Comparison of ENCODE assay signal across 30 mouse cellular contexts in genomic region chr16:31188799-31189198, GRCm38 (mm10). TPM values are rescaled to one million over a fixed set of nuclear protein-coding genes. Genes with fewer than 3 reads are reported as not detected.
A peak's percentile ranks its signal among the peaks of the same experiment; 100 is the strongest.
DNase-seq lines count a peak whose midpoint lies in the region; ATAC-seq and TF ChIP-seq lines count a peak whose summit lies in the region.
"Had no signal": no experiment of that assay in that cellular context is flagged by ENCODE, and none has a peak within 500 bp of the region (broad histone marks: within the 10 kb centered on the region; RNA-seq: fewer than 3 reads in every experiment).

No protein-coding gene starts in this region.

- no peak for TF ChIP-seq POLR2A in embryonic fibroblast, embryonic 13.5 days (IDR thresholded peaks at IDR 0.05; ENCODE audit: low read depth, low read length)

- no peak overlapping the region for H3K4me3 ChIP-seq in embryonic fibroblast, embryonic 13.5 days (ENCODE audit: insufficient read depth, low read length)
- H3K4me3 ChIP-seq in liver, postnatal 0 days (ENCODE audit: low read depth, low read length), result no peak overlapping the region
- H3K4me3 ChIP-seq: embryonic facial prominence, embryonic 12.5 days; forebrain, embryonic 10.5 days; intestine, embryonic 15.5 days; midbrain, embryonic 10.5 days; neural tube, embryonic 12.5 days had no signal

- no peaks in the 10 kb centered on the region for H3K27me3 ChIP-seq in liver, postnatal 0 days (ENCODE audit: insufficient read depth, low read length)
- H3K27me3 ChIP-seq: embryonic facial prominence, embryonic 12.5 days; intestine, embryonic 15.5 days; neural tube, embryonic 12.5 days had no signal

- TF ChIP-seq CTCF in embryonic fibroblast, embryonic 13.5 days (IDR thresholded peaks at IDR 0.05; ENCODE audit: borderline replicate concordance, insufficient read depth, low read length), result no peak
- no peak for TF ChIP-seq CTCF in liver, postnatal 0 days (IDR thresholded peaks at IDR 0.05; ENCODE audit: low read depth)

- H3K9ac ChIP-seq in liver, postnatal 0 days (replicated peaks), result no peak overlapping the region
- H3K9ac ChIP-seq: embryonic facial prominence, embryonic 12.5 days; intestine, embryonic 15.5 days; liver, embryonic 14.5 days; neural tube, embryonic 12.5 days had no signal

- no peaks in the 10 kb centered on the region for H3K36me3 ChIP-seq in liver, postnatal 0 days (replicated peaks; ENCODE audit: insufficient read depth, low read length)
- H3K36me3 ChIP-seq: embryonic facial prominence, embryonic 12.5 days; forebrain, embryonic 10.5 days; intestine, embryonic 15.5 days; midbrain, embryonic 10.5 days; neural tube, embryonic 12.5 days had no signal

- ATAC-seq in liver, postnatal 0 days, result no peak
- ATAC-seq: activated CD4-positive, CD25-positive, alpha-beta regulatory T cell, adult 4 months; intestine, embryonic 15.5 days; midbrain, embryonic 16.5 days had no signal

- peaks cover 24% of the 10 kb centered on the region for H3K4me1 ChIP-seq in embryonic fibroblast, embryonic 13.5 days (ENCODE audit: control insufficient read depth, insufficient read depth, low read length)
- peaks cover 35% of the 10 kb centered on the region for H3K4me1 ChIP-seq in liver, postnatal 0 days (ENCODE audit: insufficient read depth)

- peak; percentile 46 for DNase-seq in heart, adult 11 months
- DNase-seq in heart, postnatal 4 days, result no peak
- DNase-seq in 3134 (ENCODE audit: extremely low read depth, insufficient read length, low spot score), result peak; percentile 40
- DNase-seq in A20 (ENCODE audit: low read depth, low spot score), result peak; percentile 47
- DNase-seq in gastrocnemius, adult 18-20 months (ENCODE audit: low spot score), result no peak
- DNase-seq in liver, postnatal 0 days, result no peak
- DNase-seq: adrenal gland, postnatal 10 days; cerebellum, adult 11 months; cerebellum, adult 9-10 months; cerebellum, postnatal 36 days; gastrocnemius, postnatal 10 days; heart, postnatal 14 days; kidney, adult 8-10 months; kidney, postnatal 4 days; liver; right cerebral cortex, adult 18-20 months; spleen, adult 18-20 months; thymus, adult 18-20 months; thymus, postnatal 25 days had no signal

- peak overlapping the region; percentile 97 for H3K27ac ChIP-seq in embryonic fibroblast, embryonic 13.5 days (ENCODE audit: insufficient read depth, low read length)
- H3K27ac ChIP-seq in liver, postnatal 0 days (ENCODE audit: low read depth), result no peak overlapping the region
- H3K27ac ChIP-seq: embryonic facial prominence, embryonic 12.5 days; forebrain, embryonic 10.5 days; hindbrain, postnatal 0 days; intestine, embryonic 15.5 days; kidney, postnatal 0 days; liver, embryonic 14.5 days; midbrain, embryonic 10.5 days; neural tube, embryonic 12.5 days had no signal

- no peaks in the 10 kb centered on the region for H3K9me3 ChIP-seq in liver, postnatal 0 days (ENCODE audit: low read length)
- H3K9me3 ChIP-seq: embryonic facial prominence, embryonic 12.5 days; forebrain, embryonic 10.5 days; intestine, embryonic 15.5 days; midbrain, embryonic 10.5 days; neural tube, embryonic 12.5 days had no signal

- H3K4me2 ChIP-seq in liver, postnatal 0 days (ENCODE audit: low read depth, low read length), result no peak overlapping the region
- H3K4me2 ChIP-seq: embryonic facial prominence, embryonic 12.5 days; intestine, embryonic 15.5 days; neural tube, embryonic 12.5 days had no signal

- 39% methylated on average over 2 of the region's 2 CpGs for WGBS in liver, postnatal 0 days (ENCODE audit: insufficient replicate concordance)

- no peak for TF ChIP-seq EP300 in liver, postnatal 0 days (IDR thresholded peaks at IDR 0.05; ENCODE audit: low read depth)

RNA-seq across cellular contexts. Expression of gene Acap2, which starts 12.2 kb away (rescaled TPM):
- total RNA-seq in heart, postnatal 4 days (2021), result 10 to 100 TPM; 27.8 to 29.0 TPM
- 54.8 and 59.7 TPM in 2 replicates for polyA plus RNA-seq in embryonic fibroblast, embryonic 13.5 days (2011; ENCODE audit: insufficient read length, low read depth, missing spikeins)
- total RNA-seq in gastrocnemius, adult 18-20 months (2021), result 1 to 10 TPM; 6.9 to 9.3 TPM
- 4.5 and 5.6 TPM in 2 replicates for polyA plus RNA-seq in liver, postnatal 0 days (2015; fragmentation: Nextera tagmentation; extraction: Ambion mirVana)

Comparison
In these comparisons a context has a peak if more than half of its experiments do, and no peak if none do; other contexts are left out.
1. DNase-seq: peak in heart, adult 11 months (single experiment), 3134 (single experiment) and A20 (single experiment); none in heart, postnatal 4 days (single experiment), gastrocnemius, adult 18-20 months (single experiment) and liver, postnatal 0 days (single experiment).